Mouse (Mus musculus): ENCODE data around the gene Prg4. TPM values are rescaled to one million over a fixed set of nuclear protein-coding genes. Genes with fewer than 3 reads are reported as not detected.

Prg4 gene
- polyA plus RNA-seq, 1 experiment from 2014 or later: 0.72 TPM

DNA sequence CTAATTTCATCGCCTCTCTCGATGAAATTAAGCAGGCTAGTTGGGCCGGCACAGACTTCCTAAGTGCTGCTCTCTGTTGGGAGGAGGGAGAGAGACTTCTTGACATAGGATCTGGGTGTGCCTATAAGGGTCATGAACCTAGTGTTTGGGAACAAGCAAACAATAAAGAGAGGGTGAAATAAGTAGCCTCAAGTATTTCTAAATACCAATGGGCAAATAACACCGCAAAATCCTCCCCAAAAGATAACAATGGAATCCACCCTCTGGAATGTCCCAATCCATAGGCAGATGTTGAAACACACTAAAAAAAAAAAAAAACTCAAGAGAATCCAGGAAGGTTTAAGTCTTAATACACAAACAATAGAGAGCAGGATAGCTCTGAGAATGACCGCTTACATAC is 2.9 kb downstream of the Prg4 start:
- Histone ChIP-seq H3K27ac (no peak overlapping the region), H3K36me3 (no peaks in the 10 kb centered on the region)

DNA sequence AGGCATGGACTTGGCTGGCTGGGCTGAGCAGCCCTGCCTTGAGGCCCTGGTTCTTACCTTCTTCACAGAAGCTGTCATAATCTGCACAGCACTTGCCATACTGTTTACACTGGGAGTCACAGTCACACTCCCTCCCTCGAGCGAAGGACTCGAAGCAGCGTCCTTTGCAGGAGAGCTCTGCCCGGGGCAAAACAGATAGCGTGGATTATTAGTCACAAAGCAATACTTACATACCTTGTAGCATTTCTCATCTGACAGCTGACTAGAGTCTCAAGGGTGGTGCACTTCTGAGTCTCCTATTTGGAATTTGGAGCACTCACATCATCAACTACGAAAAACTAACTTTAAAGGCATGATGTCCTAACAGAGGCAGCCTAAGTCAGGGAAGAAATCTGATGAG is 5.4 kb downstream of the Prg4 start:
- Histone ChIP-seq H3K27ac (no peak overlapping the region), H3K27me3 (no peaks in the 10 kb centered on the region), H3K36me3 (no peaks in the 10 kb centered on the region), H3K9me3 (no peaks in the 10 kb centered on the region), H3K9ac (no peak overlapping the region), H3K4me1 (no peaks in the 10 kb centered on the region), H3K4me3 (no peak overlapping the region), H3K4me2 (no peak overlapping the region)
- ATAC-seq (ENCODE audit: borderline replicate concordance, extremely low read depth, low FRiP score, low TSS enrichment): no peak
- WGBS: 29% methylated on average over 7 of the region's 7 CpGs

More for the DNA sequence above, 2.9 kb downstream of the Prg4 start:
- Histone ChIP-seq H3K4me2 (no peak overlapping the region), H3K4me1 (no peaks in the 10 kb centered on the region), H3K4me3 (no peak overlapping the region), H3K9me3 (no peaks in the 10 kb centered on the region), H3K9ac (no peak overlapping the region), H3K27me3 (no peaks in the 10 kb centered on the region)
- ATAC-seq (ENCODE audit: borderline replicate concordance, extremely low read depth, low FRiP score, low TSS enrichment): no peak
- WGBS: 53% methylated on average over 5 of the region's 5 CpGs

DNA sequence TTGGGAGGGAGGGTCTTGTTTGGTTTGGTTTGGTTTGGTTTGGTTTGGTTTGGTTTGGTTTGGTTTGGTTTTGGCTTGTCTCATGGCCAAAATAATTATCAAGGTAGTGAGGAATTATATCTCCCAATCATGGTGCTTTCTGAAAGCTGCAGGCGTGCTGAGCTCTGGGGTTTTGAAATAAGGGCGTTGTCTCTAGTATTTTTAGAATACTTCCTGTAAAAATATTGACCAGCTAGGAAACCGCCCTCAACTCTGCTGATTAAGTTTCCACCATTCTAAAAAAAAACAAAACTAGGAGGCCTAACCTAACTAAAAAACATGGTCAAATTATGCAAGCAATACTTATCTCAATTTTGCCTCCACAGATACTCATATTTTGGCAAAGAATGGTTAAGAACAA is 6.4 kb downstream of the Prg4 start:
- no peaks in the 10 kb centered on the region for H3K27me3 ChIP-seq
- H3K4me3 ChIP-seq: no peak overlapping the region
- no peak for ATAC-seq (ENCODE audit: borderline replicate concordance, extremely low read depth, low FRiP score, low TSS enrichment)
- H3K4me1 ChIP-seq: no peaks in the 10 kb centered on the region
- no peak overlapping the region for H3K9ac ChIP-seq
- 77% methylated on average over 3 of the region's 3 CpGs for WGBS
- no peaks in the 10 kb centered on the region for H3K9me3 ChIP-seq
- H3K4me2 ChIP-seq: no peak overlapping the region
- no peaks in the 10 kb centered on the region for H3K36me3 ChIP-seq
- no peak overlapping the region for H3K27ac ChIP-seq

DNA sequence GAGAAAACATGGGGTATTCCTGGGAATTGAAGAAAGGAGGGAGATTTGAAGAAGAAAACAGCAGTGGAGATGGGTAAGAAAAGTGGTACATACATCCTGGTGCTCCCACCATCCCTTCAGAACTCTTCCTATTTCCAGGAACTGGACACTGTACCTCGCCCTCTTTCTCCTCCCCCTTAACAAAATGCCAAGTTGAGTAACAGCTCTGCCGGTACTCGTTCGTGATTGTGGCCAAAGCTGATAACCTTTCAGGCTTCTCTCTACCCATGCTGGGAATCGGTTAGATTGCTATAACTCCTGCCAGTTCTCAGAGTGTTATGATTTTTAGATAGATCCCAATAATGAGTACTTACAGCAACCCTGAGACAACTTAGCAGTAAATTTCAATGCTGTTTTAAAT is 7.0 kb downstream of the Prg4 start:
- Histone ChIP-seq H3K4me3 (no peak overlapping the region), H3K36me3 (no peaks in the 10 kb centered on the region), H3K27me3 (no peaks in the 10 kb centered on the region), H3K4me2 (no peak overlapping the region), H3K27ac (no peak overlapping the region), H3K9me3 (no peaks in the 10 kb centered on the region), H3K9ac (no peak overlapping the region), H3K4me1 (no peaks in the 10 kb centered on the region)
- no peak for ATAC-seq (ENCODE audit: borderline replicate concordance, extremely low read depth, low FRiP score, low TSS enrichment)
- WGBS: 53% methylated on average over 5 of the region's 5 CpGs

DNA sequence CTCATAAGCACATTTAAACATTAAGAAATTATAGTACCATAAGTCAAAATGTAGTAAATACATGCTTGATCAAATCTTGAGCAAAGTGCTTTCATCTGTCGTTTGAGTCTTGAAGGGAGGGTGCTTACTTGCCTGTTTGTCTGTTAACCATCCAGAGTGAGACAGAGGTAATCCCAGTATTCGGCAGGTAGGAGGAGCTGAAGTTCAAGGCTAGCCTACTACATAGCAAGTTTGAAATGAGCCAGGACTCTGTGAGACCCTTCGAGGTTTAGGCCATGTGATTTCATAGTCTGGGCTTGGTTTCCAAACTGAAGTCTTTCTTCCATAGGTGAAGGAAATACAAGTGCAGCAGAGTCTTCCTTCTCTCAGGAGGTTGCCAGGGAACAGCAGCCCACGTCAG is 24.2 kb downstream of the Prg4 start:
- Histone ChIP-seq H3K27ac (no peak overlapping the region), H3K9ac (no peak overlapping the region), H3K4me1 (no peaks in the 10 kb centered on the region), H3K9me3 (no peaks in the 10 kb centered on the region), H3K27me3 (no peaks in the 10 kb centered on the region), H3K36me3 (peaks cover 68% of the 10 kb centered on the region), H3K4me2 (no peak overlapping the region), H3K4me3 (no peak overlapping the region)
- 73% methylated on average over 4 of the region's 4 CpGs for WGBS
- no peak for ATAC-seq (ENCODE audit: borderline replicate concordance, extremely low read depth, low FRiP score, low TSS enrichment)

DNA sequence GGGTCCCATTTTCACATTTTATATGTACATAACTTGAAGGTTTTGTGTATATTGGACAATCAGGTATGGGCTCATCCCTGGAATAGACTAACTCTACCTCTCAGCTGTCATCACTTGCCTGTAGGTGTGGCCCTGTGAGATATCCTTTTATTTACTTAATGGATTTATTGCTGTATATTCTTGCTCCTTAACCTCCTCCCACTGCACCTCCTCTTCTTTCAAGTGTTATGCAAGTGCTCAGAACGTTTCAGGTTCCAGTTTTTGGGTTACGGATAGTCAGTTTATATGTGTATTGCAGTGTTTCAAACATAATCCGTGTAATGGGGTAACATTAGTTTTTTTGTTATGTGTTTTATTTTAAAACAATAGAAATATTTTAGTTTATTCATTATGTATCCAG is 27.3 kb downstream of the Prg4 start:
- Histone ChIP-seq H3K4me3 (no peak overlapping the region), H3K27ac (no peak overlapping the region), H3K4me2 (no peak overlapping the region), H3K36me3 (peaks cover 70% of the 10 kb centered on the region), H3K27me3 (no peaks in the 10 kb centered on the region), H3K9ac (no peak overlapping the region), H3K4me1 (no peaks in the 10 kb centered on the region), H3K9me3 (no peaks in the 10 kb centered on the region)
- 91% methylated on average over 3 of the region's 3 CpGs for WGBS
- no peak for ATAC-seq (ENCODE audit: borderline replicate concordance, extremely low read depth, low FRiP score, low TSS enrichment)

DNA sequence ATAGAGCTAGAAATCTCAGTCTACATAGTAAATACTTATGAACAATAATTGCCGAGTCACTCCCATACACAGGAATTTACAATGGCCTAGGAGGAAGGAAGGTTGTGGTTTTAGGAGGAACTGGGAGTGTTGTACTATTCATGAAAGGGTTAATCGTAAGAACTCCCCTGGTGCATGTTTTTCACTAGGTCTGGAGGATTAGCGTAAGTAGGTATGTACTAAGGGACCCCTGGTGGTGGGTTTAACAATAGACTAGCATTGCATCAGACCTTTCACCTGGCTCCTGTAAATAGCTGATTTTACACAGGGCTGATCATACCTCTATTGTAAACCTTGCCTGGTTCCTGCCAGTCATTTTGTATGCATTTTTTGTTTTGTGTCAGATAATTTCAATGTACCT is 39.7 kb downstream of the Prg4 start:
- no peaks in the 10 kb centered on the region for H3K27me3 ChIP-seq
- peaks cover 87% of the 10 kb centered on the region for H3K36me3 ChIP-seq
- H3K27ac ChIP-seq: no peak overlapping the region
- H3K4me2 ChIP-seq: no peak overlapping the region
- H3K9ac ChIP-seq: no peak overlapping the region
- no peaks in the 10 kb centered on the region for H3K4me1 ChIP-seq
- no peak for ATAC-seq (ENCODE audit: borderline replicate concordance, extremely low read depth, low FRiP score, low TSS enrichment)
- WGBS: 73% methylated on average over 3 of the region's 3 CpGs
- H3K9me3 ChIP-seq: no peaks in the 10 kb centered on the region
- no peak overlapping the region for H3K4me3 ChIP-seq

DNA sequence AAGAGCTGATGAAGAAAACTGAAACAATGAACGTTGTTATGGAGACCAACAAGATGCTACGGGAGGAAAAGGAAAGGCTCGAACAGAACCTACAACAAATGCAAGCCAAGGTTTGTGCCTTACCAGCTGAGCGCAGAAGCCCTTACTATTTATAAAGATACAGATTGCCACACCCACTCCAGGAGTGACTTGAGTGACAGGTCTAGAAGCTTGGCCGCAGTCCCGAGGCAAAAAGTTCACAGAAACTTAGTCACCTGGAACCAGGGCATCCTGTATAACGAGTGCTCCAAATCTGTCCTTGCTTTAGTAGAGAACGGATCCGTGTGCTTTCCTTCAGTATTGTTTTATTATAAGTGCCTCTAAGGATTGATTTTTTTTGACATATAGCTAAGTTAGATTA is 40.3 kb downstream of the Prg4 start:
- H3K9ac ChIP-seq: no peak overlapping the region
- no peak overlapping the region for H3K4me2 ChIP-seq
- H3K36me3 ChIP-seq: peaks cover 83% of the 10 kb centered on the region
- no peak overlapping the region for H3K4me3 ChIP-seq
- no peak for ATAC-seq (ENCODE audit: borderline replicate concordance, extremely low read depth, low FRiP score, low TSS enrichment)
- WGBS: 85% methylated on average over 9 of the region's 9 CpGs
- H3K27ac ChIP-seq: no peak overlapping the region
- H3K4me1 ChIP-seq: no peaks in the 10 kb centered on the region
- H3K9me3 ChIP-seq: no peaks in the 10 kb centered on the region
- H3K27me3 ChIP-seq: no peaks in the 10 kb centered on the region

DNA sequence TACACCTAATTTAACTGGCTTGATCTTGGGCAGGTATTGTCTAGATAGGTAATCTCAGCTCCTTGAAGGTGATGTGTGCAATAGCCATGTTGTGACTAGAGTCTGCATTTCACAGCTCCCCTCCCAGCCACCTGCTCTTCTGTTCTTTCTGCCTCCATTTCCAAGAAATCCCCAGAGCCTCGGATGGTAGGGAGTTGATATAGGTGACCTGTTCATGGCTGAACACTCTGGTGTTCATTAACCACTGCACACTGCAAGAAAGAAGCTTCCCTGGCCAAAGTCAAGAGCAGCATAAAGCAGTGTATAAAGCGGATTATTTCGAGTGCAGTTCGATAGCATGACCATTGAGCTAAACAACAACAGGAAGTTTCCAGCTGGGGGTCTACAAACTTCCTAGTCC is 47.5 kb downstream of the Prg4 start:
- H3K27ac ChIP-seq: no peak overlapping the region
- H3K4me1 ChIP-seq: no peaks in the 10 kb centered on the region
- H3K27me3 ChIP-seq: no peaks in the 10 kb centered on the region
- H3K36me3 ChIP-seq: peaks cover 72% of the 10 kb centered on the region
- no peak overlapping the region for H3K4me3 ChIP-seq
- H3K9ac ChIP-seq: no peak overlapping the region
- H3K9me3 ChIP-seq: no peaks in the 10 kb centered on the region
- ATAC-seq (ENCODE audit: borderline replicate concordance, extremely low read depth, low FRiP score, low TSS enrichment): no peak
- WGBS: 93% methylated on average over 4 of the region's 4 CpGs
- H3K4me2 ChIP-seq: no peak overlapping the region

DNA sequence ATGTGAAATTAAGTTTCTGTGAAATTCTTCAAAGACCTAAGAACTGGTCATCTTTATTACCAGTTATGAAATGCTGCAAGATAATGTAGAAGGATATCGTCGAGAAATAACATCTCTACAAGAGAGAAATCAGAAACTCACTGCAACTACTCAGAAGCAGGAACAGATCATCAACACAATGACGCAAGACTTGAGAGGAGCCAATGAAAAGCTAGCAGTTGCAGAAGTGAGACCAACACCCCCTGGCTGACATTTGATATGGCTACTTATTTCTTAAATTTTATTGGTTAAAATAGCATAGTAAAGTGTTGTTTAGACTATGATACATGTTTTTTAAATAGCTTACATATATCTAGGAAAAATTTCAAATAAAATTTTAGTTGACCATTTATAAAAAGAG is 50.0 kb downstream of the Prg4 start:
- WGBS: 92% methylated on average over 3 of the region's 3 CpGs
- Histone ChIP-seq H3K9ac (no peak overlapping the region), H3K36me3 (peaks cover 69% of the 10 kb centered on the region), H3K27me3 (no peaks in the 10 kb centered on the region), H3K4me1 (no peaks in the 10 kb centered on the region), H3K4me2 (no peak overlapping the region), H3K4me3 (no peak overlapping the region), H3K27ac (no peak overlapping the region), H3K9me3 (no peaks in the 10 kb centered on the region)
- no peak for ATAC-seq (ENCODE audit: borderline replicate concordance, extremely low read depth, low FRiP score, low TSS enrichment)

DNA sequence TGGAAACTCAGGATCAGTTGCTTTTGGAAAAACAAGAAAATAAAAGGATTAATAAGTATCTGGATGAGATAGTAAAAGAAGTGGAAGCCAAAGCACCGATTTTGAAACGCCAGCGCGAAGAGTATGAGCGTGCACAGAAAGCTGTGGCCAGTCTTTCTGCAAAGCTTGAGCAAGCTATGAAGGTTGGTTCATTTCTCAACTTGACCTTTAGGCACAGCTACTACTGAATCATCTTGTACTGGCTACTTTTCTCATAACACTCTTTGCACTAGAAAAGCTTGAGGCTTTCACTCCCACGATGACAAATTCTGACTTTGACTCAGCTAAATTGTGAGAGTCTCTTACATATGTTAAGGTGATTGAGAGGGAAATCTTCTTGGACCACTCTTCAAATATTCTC is 56.0 kb downstream of the Prg4 start:
- 98% methylated on average over 6 of the region's 6 CpGs for WGBS

DNA sequence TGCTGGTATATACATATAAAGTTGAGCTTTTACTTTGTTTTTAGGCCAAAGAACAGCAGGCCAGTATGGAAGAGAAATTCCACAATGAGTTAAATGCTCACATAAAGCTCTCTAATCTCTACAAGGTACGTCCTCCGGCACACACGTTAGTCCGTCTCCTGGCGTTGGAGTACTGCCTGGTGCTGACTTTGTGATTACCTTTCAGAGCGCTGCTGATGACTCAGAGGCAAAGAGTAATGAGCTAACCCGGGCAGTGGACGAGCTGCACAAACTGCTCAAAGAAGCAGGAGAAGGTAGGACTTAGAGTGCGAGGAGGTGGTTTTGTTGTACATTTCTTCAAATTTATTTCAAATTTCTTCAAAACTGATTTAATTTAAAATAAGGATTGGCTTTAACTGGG is 58.7 kb downstream of the Prg4 start:
- no peak for ATAC-seq (ENCODE audit: borderline replicate concordance, extremely low read depth, low FRiP score, low TSS enrichment)
- no peak overlapping the region for H3K27ac ChIP-seq
- H3K4me2 ChIP-seq: no peak overlapping the region
- no peak overlapping the region for H3K9ac ChIP-seq
- H3K4me1 ChIP-seq: no peaks in the 10 kb centered on the region
- 82% methylated on average over 9 of the region's 9 CpGs for WGBS
- H3K36me3 ChIP-seq: peaks cover 61% of the 10 kb centered on the region
- H3K27me3 ChIP-seq: no peaks in the 10 kb centered on the region
- no peak overlapping the region for H3K4me3 ChIP-seq
- no peaks in the 10 kb centered on the region for H3K9me3 ChIP-seq

More for the DNA sequence above, 56.0 kb downstream of the Prg4 start:
- no peak overlapping the region for H3K9ac ChIP-seq
- no peak overlapping the region for H3K27ac ChIP-seq
- ATAC-seq (ENCODE audit: borderline replicate concordance, extremely low read depth, low FRiP score, low TSS enrichment): no peak
- H3K4me2 ChIP-seq: no peak overlapping the region
- H3K4me1 ChIP-seq: no peaks in the 10 kb centered on the region
- H3K9me3 ChIP-seq: no peaks in the 10 kb centered on the region
- H3K36me3 ChIP-seq: peaks cover 68% of the 10 kb centered on the region
- no peaks in the 10 kb centered on the region for H3K27me3 ChIP-seq
- no peak overlapping the region for H3K4me3 ChIP-seq

DNA sequence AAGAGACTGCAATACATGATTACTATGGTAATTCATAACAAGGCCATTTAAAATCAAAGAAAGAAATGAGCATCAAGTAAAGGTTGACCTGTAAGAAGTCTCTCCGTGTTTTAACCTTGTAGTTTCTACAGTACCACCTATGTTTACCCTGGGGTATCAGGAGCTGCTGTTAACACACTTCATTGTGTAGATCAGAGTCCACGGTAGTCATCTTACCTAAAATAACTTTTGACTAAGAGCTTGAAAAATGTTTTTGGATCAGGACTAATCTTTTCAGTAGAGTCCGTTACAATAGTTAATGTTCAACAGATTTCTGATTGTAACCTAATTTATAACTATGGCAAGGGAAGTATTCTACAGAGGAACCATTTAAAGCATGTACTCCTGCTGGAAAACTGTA is 61.4 kb downstream of the Prg4 start:
- Histone ChIP-seq H3K4me2 (no peak overlapping the region), H3K4me1 (no peaks in the 10 kb centered on the region), H3K27me3 (no peaks in the 10 kb centered on the region), H3K9ac (no peak overlapping the region), H3K27ac (no peak overlapping the region), H3K4me3 (no peak overlapping the region), H3K36me3 (peaks cover 47% of the 10 kb centered on the region), H3K9me3 (no peaks in the 10 kb centered on the region)
- WGBS: 78% methylated on average over 3 of the region's 3 CpGs
- ATAC-seq (ENCODE audit: borderline replicate concordance, extremely low read depth, low FRiP score, low TSS enrichment): no peak

Measured in lung, embryonic 15.5 days (tissue).